Mouse (Mus musculus) lung, embryonic 14.5 days (tissue): ENCODE data around the gene Timp3. TPM values are rescaled to one million over a fixed set of nuclear protein-coding genes. Genes with fewer than 3 reads are reported as not detected.
A peak's percentile ranks its signal among the peaks of the same experiment; 100 is the strongest.

Experiments
- ATAC-seq: fragments of 200-750 bp; cut with Nextera tagmentation; 2 replicates; pipeline ENCODE4 v1.8.0; 2017; ENCODE audit warnings: mild to moderate bottlenecking, moderate TSS enrichment, moderate library complexity; ENCODE audit not compliant: insufficient read depth
- DNase-seq: peaks from one replicate; pipeline ENCODE4 v3.0.0-alpha.2; 2015
- H3K27ac ChIP-seq: fragments of 300-500 bp; sonication (generic); 2 replicates; pipeline ENCODE4 v1.5.1; 2014; ENCODE audit warnings: low read depth, mild to moderate bottlenecking, moderate library complexity
- H3K27me3 ChIP-seq: fragments of 300-500 bp; sonication (generic); 2 replicates; pipeline ENCODE4 v1.6.1; 2014; ENCODE audit warnings: low read length, control low read depth; ENCODE audit not compliant: insufficient read depth
- H3K36me3 ChIP-seq: fragments of 300-500 bp; sonication (generic); 2 replicates; pipeline ENCODE4 v1.6.1; 2014; ENCODE audit warnings: control low read depth; ENCODE audit not compliant: insufficient read depth
- H3K4me1 ChIP-seq: fragments of 300-500 bp; sonication (generic); 2 replicates; pipeline ENCODE4 v1.6.1; 2014; ENCODE audit warnings: antibody characterized with exemption, control low read depth; ENCODE audit not compliant: insufficient read depth
- H3K4me2 ChIP-seq: fragments of 300-500 bp; sonication (generic); 2 replicates; pipeline ENCODE4 v1.6.1; 2014; ENCODE audit warnings: mild to moderate bottlenecking
- H3K4me3 ChIP-seq: fragments of 300-500 bp; sonication (generic); 2 replicates; pipeline ENCODE4 v1.5.1; 2014; ENCODE audit warnings: low read depth, low read length
- H3K9ac ChIP-seq: fragments of 300-500 bp; sonication (generic); 2 replicates; pipeline ENCODE4 v1.6.1; 2014
- H3K9me3 ChIP-seq: fragments of 300-500 bp; sonication (generic); 2 replicates; pipeline ENCODE4 v1.6.1; 2016; ENCODE audit warnings: low read depth, low read length, control low read depth
- CTCF ChIP-seq: IDR thresholded peaks from 2 replicates; pipeline ENCODE4 v1.5.1; 2016; ENCODE audit warnings: antibody characterized with exemption, low read depth
- WGBS: fragments of 180-500 bp; shearing (Covaris S2); extraction: QIAGEN DNeasy Blood & Tissue Kit; methylation state at CpG from one replicate; pipeline ENCODE4 v1.1.7; 2014; 5-methylcytosine and 5-hydroxymethylcytosine counted together
- polyA plus RNA-seq: library from polyadenylated mRNA; unstranded; fragments of >200 nt; fragmentation: Nextera tagmentation; extraction: Ambion mirVana; gene quantifications from 2 replicates; pipeline ENCODE4 v1.2.1, GENCODE M21; 2014

Timp3 gene
- polyA plus RNA-seq, 1 experiment from 2014 or later, result 44.1 TPM

DNA sequence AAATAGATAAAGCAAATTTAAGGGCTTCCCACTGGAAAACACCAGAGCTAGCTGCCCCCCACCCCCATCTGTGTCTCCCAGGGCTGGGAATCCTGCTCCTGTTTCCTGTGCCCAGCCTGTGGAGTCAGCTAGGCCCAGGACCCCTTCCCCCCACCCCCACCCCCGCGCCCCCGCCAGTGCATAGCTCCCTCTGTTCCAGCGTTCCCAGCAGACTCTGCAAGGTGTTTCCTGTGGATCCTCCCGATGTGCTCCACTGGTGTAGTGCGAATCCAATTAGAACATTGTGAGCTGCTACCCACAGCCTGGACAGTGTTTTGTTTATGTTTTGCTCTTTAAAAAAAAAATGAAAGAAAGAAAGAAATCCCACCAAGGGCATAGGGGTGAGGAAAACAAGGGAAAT is 25.1 kb downstream of the Timp3 start:
- no peaks in the 10 kb centered on the region for H3K9me3 ChIP-seq
- ATAC-seq (no peak; the same call in 1 of the 2 replicates), DNase-seq (peak; percentile 32)
- WGBS, result 34% methylated on average over 6 of the region's 6 CpGs
- H3K36me3 ChIP-seq, result no peaks in the 10 kb centered on the region
- H3K27me3 ChIP-seq, result no peaks in the 10 kb centered on the region
- no peak for TF ChIP-seq CTCF
- H3K9ac ChIP-seq, result no peak overlapping the region
- H3K4me3 ChIP-seq, result no peak overlapping the region
- no peaks in the 10 kb centered on the region for H3K4me1 ChIP-seq
- H3K4me2 ChIP-seq, result no peak overlapping the region
- H3K27ac ChIP-seq, result no peak overlapping the region

DNA sequence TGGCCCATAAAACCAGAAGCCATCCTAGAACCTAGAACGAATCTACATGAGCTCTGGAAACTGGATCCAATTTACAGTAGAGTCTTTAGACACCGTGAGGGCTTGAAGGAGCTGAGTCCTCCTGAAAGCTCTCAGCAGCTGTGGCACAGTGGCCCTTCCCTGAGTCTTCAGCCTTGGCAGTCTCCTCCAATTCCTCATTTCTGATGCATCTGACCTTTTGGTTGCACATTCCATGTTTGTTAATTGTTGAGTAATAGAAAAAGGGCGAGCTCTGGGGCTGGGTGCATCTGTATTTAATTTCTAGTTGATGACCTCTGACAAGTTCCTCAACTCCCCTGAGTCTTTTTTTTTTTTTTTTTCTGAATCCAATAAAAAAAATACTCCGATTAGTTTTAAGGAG is 28.0 kb downstream of the Timp3 start:
- no peak overlapping the region for H3K27ac ChIP-seq
- H3K4me3 ChIP-seq, result no peak overlapping the region
- no peaks in the 10 kb centered on the region for H3K36me3 ChIP-seq
- WGBS, result 85% methylated on average over 4 of the region's 4 CpGs
- DNase-seq, result no peak
- H3K4me2 ChIP-seq, result no peak overlapping the region
- H3K9ac ChIP-seq, result no peak overlapping the region
- TF ChIP-seq CTCF, result no peak
- peaks cover 19% of the 10 kb centered on the region; the same call in 1 of the 2 replicates for H3K4me1 ChIP-seq
- ATAC-seq, result no peak
- no peaks in the 10 kb centered on the region for H3K9me3 ChIP-seq
- H3K27me3 ChIP-seq, result no peaks in the 10 kb centered on the region

- WGBS, result 67% methylated on average over 2 of the region's 2 CpGs
- H3K4me1 ChIP-seq, result peaks cover 19% of the 10 kb centered on the region; the same call in 1 of the 2 replicates
- H3K27ac ChIP-seq, result no peak overlapping the region
These were observed 28.5 kb downstream of the Timp3 start for GRCm38 (mm10) chr10:86328691-86329090.

GRCm38 (mm10) chr10:86329241-86329882 is 29.2 kb downstream of the Timp3 start:
- Histone ChIP-seq H3K9ac (no peak overlapping the region), H3K4me3 (no peak overlapping the region), H3K27me3 (no peaks in the 10 kb centered on the region), H3K27ac (no peak overlapping the region), H3K4me2 (no peak overlapping the region), H3K9me3 (no peaks in the 10 kb centered on the region), H3K4me1 (peaks cover 22% of the 10 kb centered on the region; the same call in 1 of the 2 replicates), H3K36me3 (no peaks in the 10 kb centered on the region)
- ATAC-seq (no peak), DNase-seq (no peak)
- TF ChIP-seq CTCF, result no peak
- 89% methylated on average over 8 of the region's 8 CpGs for WGBS

More at GRCm38 (mm10) chr10:86328691-86329090, 28.5 kb downstream of the Timp3 start:
- no peaks in the 10 kb centered on the region for H3K27me3 ChIP-seq
- no peak overlapping the region for H3K4me3 ChIP-seq
- H3K9ac ChIP-seq, result no peak overlapping the region
- DNase-seq, result no peak
- no peaks in the 10 kb centered on the region for H3K36me3 ChIP-seq
- no peak for ATAC-seq
- TF ChIP-seq CTCF, result 0 out of 2 replicates have a peak, but pooled peaks have one; percentile 28
- no peak overlapping the region for H3K4me2 ChIP-seq
- no peaks in the 10 kb centered on the region for H3K9me3 ChIP-seq

DNA sequence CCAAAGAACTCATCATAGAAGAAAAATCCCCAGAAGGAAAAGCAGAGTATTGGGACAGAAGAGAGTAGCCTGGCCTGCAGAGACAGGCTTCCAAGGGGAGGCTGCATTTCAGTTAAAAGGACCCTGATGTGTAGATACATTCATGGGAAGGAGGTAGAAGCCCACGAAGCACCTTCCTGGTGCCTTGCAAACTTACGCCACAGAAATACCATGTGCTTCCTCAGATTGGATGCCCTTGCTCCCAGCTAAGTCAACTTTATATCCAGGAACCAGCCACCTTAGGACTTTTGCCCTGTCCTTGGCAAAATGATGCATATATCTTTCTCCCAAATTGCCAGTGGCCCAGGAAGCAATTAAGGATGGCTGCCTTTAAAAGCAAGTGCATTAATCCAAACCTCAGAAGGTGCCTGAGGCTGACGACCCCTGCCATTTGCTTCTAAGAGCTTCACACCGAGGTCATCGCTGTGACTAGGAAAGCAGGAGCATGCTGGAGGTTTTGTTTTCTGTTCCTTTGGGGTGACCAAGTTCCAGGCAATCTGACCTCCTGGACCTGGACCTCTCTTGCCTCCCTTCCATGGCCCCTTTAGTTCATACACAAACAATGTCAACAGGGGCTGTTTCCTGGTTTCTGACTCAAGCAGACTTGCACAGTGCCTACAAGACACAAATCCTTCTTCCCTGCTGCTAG is 31.0 kb downstream of the Timp3 start:
- Histone ChIP-seq H3K9me3 (no peaks in the 10 kb centered on the region), H3K4me2 (no peak overlapping the region), H3K27ac (peak overlapping the region; percentile 76), H3K27me3 (no peaks in the 10 kb centered on the region), H3K9ac (no peak overlapping the region), H3K36me3 (no peaks in the 10 kb centered on the region), H3K4me3 (no peak overlapping the region), H3K4me1 (peaks cover 22% of the 10 kb centered on the region; the same call in 1 of the 2 replicates)
- no peak for DNase-seq
- no peak; the same call in 1 of the 2 replicates for ATAC-seq
- TF ChIP-seq CTCF, result no peak
- 55% methylated on average over 5 of the region's 5 CpGs for WGBS

GRCm38 (mm10) chr10:86331681-86332281 is 31.6 kb downstream of the Timp3 start:
- ATAC-seq, result peak; percentile 43; the same call in 1 of the 2 replicates
- Histone ChIP-seq H3K9ac (no peak overlapping the region), H3K4me2 (no peak overlapping the region)

GRCm38 (mm10) chr10:86332942-86333341 is 32.8 kb downstream of the Timp3 start:
- no peak for DNase-seq
- H3K4me1 ChIP-seq, result peaks cover 30% of the 10 kb centered on the region; the same call in 1 of the 2 replicates
- H3K9me3 ChIP-seq, result no peaks in the 10 kb centered on the region
- H3K4me3 ChIP-seq, result no peak overlapping the region
- no peaks in the 10 kb centered on the region for H3K36me3 ChIP-seq
- H3K9ac ChIP-seq, result no peak overlapping the region
- ATAC-seq, result no peak
- H3K4me2 ChIP-seq, result no peak overlapping the region
- TF ChIP-seq CTCF, result no peak
- no peak overlapping the region for H3K27ac ChIP-seq
- WGBS, result 51% methylated on average over 3 of the region's 3 CpGs
- H3K27me3 ChIP-seq, result no peaks in the 10 kb centered on the region

More at GRCm38 (mm10) chr10:86331681-86332281, 31.6 kb downstream of the Timp3 start:
- no peaks in the 10 kb centered on the region for H3K27me3 ChIP-seq
- WGBS, result 24% methylated on average over 7 of the region's 7 CpGs
- H3K36me3 ChIP-seq, result no peaks in the 10 kb centered on the region
- DNase-seq, result peak; percentile 64
- peaks cover 22% of the 10 kb centered on the region; the same call in 1 of the 2 replicates for H3K4me1 ChIP-seq
- no peak for TF ChIP-seq CTCF
- H3K27ac ChIP-seq, result peak overlapping the region; percentile 76
- H3K4me3 ChIP-seq, result no peak overlapping the region
- no peaks in the 10 kb centered on the region for H3K9me3 ChIP-seq
